Mouse (Mus musculus) liver, adult 2 months (tissue): ENCODE results near the gene Tgm2. TPM values are rescaled to one million over a fixed set of nuclear protein-coding genes. Genes with fewer than 3 reads are reported as not detected.

Experiments used
- DNase-seq: peaks from one replicate; pipeline ENCODE4 v3.0.0-alpha.2; 2011; ENCODE audit warnings: low read depth, low spot score; ENCODE audit errors: extremely low read depth
- H3K27ac ChIP-seq: fragments of 200-500 bp; replicated peaks from 2 replicates; pipeline ENCODE4 v1.5.1; 2012; ENCODE audit warnings: low read depth, mild to moderate bottlenecking, control low read depth, inconsistent platforms, low read length; ENCODE audit not compliant: insufficient read depth
- H3K27me3 ChIP-seq: fragments of 200-500 bp; 2 replicates; pipeline ENCODE4 v1.6.1; 2012; ENCODE audit warnings: mild to moderate bottlenecking, moderate library complexity, low read length, inconsistent platforms; ENCODE audit not compliant: control insufficient read depth, insufficient read depth
- H3K36me3 ChIP-seq: fragments of 200-500 bp; 2 replicates; pipeline ENCODE4 v1.6.1; 2012; ENCODE audit warnings: low read length, inconsistent platforms; ENCODE audit not compliant: control insufficient read depth, insufficient read depth
- H3K4me1 ChIP-seq: fragments of 200-500 bp; 2 replicates; pipeline ENCODE4 v1.6.1; 2011; ENCODE audit warnings: low read length; ENCODE audit not compliant: control insufficient read depth, insufficient read depth
- H3K4me3 ChIP-seq: fragments of 200-500 bp; 2 replicates; pipeline ENCODE4 v1.5.1; 2011; ENCODE audit warnings: low read depth, mild to moderate bottlenecking, control low read depth, low read length, moderate library complexity; ENCODE audit not compliant: insufficient read depth
- H3K79me2 ChIP-seq: fragments of 200-500 bp; 2 replicates; pipeline ENCODE4 v1.6.1; 2012; ENCODE audit warnings: inconsistent platforms, mild to moderate bottlenecking, low read length, moderate library complexity; ENCODE audit not compliant: control insufficient read depth, insufficient read depth
- H3K9ac ChIP-seq: fragments of 200-500 bp; 2 replicates; pipeline ENCODE4 v1.6.1; 2012; ENCODE audit warnings: low read depth, mild to moderate bottlenecking, control low read depth, inconsistent platforms, low read length
- CTCF ChIP-seq: fragments of 200-500 bp; IDR thresholded peaks from 2 replicates; pipeline ENCODE4 v1.5.1; 2011; ENCODE audit warnings: low read depth, low read length, control low read depth
- POLR2A ChIP-seq: fragments of 200-500 bp; IDR thresholded peaks from 2 replicates; pipeline ENCODE4 v1.6.1; 2011; ENCODE audit warnings: low read length, control low read depth; ENCODE audit not compliant: insufficient read depth; ENCODE audit errors: extremely low read depth
- WGBS: fragments of 180-500 bp; shearing (Covaris S2); methylation state at CpG from one replicate; pipeline ENCODE4 v1.1.7; 2018; 5-methylcytosine and 5-hydroxymethylcytosine counted together
- polyA plus RNA-seq: library from polyadenylated mRNA; depleted of rRNA; stranded (reverse); fragments of >200 nt; gene quantifications from 2 replicates; pipeline ENCODE4 v1.2.3, GENCODE M21; 2012
- total RNA-seq: library from RNA; depleted of rRNA; stranded (reverse); fragments of >200 nt; gene quantifications from 2 replicates; pipeline ENCODE4 v1.2.3, GENCODE M21; 2014

Gene Tgm2
- total and polyA plus RNA-seq, 2 experiments, result 68.3 to 91.7 TPM

DNA sequence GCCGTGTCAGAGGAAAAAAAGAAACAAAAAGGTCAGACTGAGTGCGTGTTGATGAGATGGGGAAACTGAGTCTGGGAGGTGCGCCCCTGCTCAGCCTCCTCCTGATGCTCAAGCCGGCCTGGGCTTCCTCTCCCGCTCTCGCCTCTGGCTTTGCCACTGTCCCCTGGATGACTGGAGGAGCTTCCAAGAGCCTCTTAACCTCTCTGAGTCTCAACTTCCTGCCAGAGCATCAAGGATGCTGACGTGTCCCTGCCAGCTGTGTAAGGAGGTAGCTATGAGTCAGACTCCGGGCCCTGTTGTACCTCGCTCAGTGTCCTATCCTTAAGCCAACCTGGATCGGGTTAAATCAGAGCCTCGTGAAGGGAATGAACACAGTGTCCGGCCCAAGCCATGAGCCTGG lies 8.5 kb downstream of the Tgm2 start:
- H3K36me3 ChIP-seq, result peaks cover 7% of the 10 kb centered on the region; the same call in 1 of the 2 replicates

DNA sequence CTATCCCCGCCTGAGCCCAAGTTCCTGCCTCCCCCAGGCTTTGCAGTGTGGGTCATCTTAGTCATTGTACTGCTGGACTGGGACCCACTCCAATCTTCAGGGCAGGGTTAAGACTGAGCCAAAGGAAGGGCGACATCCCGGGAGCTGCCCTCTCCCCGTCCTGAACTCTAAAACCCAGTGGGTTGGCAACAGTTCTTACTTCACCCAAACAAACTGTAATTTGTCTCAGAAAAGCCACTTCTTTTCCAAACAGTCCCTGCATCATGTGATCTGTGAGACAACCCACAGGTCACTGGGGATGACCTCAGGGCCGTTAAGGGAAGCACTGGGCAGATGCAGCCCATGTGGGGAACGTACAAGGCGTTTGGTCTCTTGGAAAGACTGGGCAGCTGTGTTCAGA lies 10.0 kb downstream of the Tgm2 start:
- TF ChIP-seq POLR2A (no peak), CTCF (no peak)
- 5% methylated on average over 7 of the region's 7 CpGs for WGBS
- H3K4me1 ChIP-seq, result peaks cover 31% of the 10 kb centered on the region
- no peaks in the 10 kb centered on the region for H3K27me3 ChIP-seq
- peak overlapping the region; percentile 76 for H3K27ac ChIP-seq
- H3K9ac ChIP-seq, result no peak overlapping the region
- H3K36me3 ChIP-seq, result peaks cover 11% of the 10 kb centered on the region; the same call in 1 of the 2 replicates
- DNase-seq, result peak; percentile 93
- no peaks in the 10 kb centered on the region for H3K79me2 ChIP-seq
- no peak overlapping the region for H3K4me3 ChIP-seq

More for the DNA sequence above, 8.5 kb downstream of the Tgm2 start:
- peak overlapping the region; percentile 18; the same call in 1 of the 2 replicates for H3K27ac ChIP-seq
- H3K4me1 ChIP-seq, result peaks cover 31% of the 10 kb centered on the region
- no peak for DNase-seq
- no peak overlapping the region for H3K4me3 ChIP-seq
- no peak overlapping the region for H3K9ac ChIP-seq
- H3K27me3 ChIP-seq, result no peaks in the 10 kb centered on the region
- WGBS, result 81% methylated on average over 12 of the region's 12 CpGs
- no peaks in the 10 kb centered on the region for H3K79me2 ChIP-seq
- TF ChIP-seq POLR2A (no peak), CTCF (no peak)

DNA sequence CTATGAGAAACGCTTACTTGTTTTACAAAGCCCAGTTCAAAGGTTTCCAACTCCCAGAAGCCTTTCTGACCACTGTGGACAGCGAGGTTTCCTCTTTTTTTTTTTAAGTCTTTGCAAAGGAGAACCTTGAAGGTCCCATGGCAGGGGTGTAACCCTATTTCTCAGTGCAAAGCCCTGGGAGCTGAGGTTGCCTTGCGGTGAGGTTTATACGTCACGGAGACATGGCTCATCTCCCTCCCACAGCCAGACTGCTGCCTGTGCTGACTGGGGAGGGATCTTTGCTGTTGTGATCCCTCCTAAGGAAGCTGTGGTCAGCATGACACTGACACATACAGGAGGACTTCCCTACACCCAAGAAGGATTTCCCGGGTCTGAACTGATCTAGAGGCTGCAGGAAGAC lies 13.2 kb downstream of the Tgm2 start:
- H3K27ac ChIP-seq, result no peak overlapping the region
- no peaks in the 10 kb centered on the region for H3K27me3 ChIP-seq
- peak; percentile 52 for DNase-seq
- H3K4me1 ChIP-seq, result peaks cover 34% of the 10 kb centered on the region
- peaks cover 4% of the 10 kb centered on the region; the same call in 1 of the 2 replicates for H3K79me2 ChIP-seq
- no peak overlapping the region for H3K9ac ChIP-seq
- WGBS, result 73% methylated on average over 6 of the region's 6 CpGs
- no peak for TF ChIP-seq POLR2A
- TF ChIP-seq CTCF, result no peak
- H3K36me3 ChIP-seq, result peaks cover 10% of the 10 kb centered on the region; the same call in 1 of the 2 replicates
- no peak overlapping the region for H3K4me3 ChIP-seq

DNA sequence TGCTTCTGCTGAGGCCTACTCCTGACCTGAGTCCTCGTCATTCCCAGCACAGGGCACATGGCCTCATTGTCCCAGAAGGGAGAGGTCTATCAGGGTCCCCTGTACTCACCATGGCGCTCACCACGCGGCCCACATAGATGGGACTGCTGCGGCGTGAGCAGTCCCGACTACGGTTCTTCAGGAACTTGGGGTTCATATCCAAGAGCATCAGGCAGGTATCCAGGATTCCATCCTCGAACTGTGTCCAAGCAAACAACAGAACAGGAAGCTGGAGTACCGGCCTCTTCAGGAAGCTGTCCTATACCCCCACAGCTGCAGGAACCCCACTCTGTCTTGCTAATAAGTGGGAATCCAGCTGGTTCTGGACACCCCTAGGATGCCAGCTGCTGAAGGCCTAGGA lies 13.9 kb downstream of the Tgm2 start:
- Histone ChIP-seq H3K4me1 (peaks cover 32% of the 10 kb centered on the region), H3K27ac (no peak overlapping the region), H3K4me3 (no peak overlapping the region), H3K9ac (no peak overlapping the region), H3K36me3 (peaks cover 11% of the 10 kb centered on the region; the same call in 1 of the 2 replicates), H3K27me3 (no peaks in the 10 kb centered on the region), H3K79me2 (peaks cover 4% of the 10 kb centered on the region; the same call in 1 of the 2 replicates)
- DNase-seq, result no peak
- 80% methylated on average over 10 of the region's 10 CpGs for WGBS
- TF ChIP-seq CTCF (no peak), POLR2A (no peak)

DNA sequence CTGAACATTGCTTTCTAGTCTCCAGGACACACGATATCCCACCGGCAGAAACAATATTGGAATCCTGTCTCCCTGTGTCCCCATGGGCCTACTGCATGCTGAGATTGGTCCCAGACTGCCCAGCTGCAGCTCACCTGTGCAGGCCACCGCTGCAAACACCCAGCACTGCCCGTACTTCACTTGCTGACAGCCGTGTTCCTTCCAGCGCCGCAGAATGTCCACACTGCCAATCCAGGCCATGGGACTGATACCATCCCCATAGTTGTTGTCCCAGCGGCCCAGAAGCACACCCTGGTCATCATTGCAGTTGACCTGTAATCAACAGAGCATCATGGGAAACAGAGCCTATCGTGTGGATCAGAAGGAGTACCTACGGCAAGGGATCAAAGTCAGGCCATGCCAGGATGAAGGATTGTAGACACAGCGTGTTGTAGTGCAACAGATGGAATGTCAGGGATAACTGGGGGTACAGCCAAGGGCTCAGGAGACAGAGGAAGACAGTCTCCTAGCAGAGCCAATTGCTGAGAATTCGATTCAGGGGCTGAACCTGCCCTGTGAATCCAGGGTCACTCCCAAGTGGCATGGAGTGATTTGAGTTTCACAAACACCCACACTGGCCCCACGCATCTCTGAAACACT lies 14.9 kb downstream of the Tgm2 start:
- WGBS, result 76% methylated on average over 13 of the region's 13 CpGs

DNA sequence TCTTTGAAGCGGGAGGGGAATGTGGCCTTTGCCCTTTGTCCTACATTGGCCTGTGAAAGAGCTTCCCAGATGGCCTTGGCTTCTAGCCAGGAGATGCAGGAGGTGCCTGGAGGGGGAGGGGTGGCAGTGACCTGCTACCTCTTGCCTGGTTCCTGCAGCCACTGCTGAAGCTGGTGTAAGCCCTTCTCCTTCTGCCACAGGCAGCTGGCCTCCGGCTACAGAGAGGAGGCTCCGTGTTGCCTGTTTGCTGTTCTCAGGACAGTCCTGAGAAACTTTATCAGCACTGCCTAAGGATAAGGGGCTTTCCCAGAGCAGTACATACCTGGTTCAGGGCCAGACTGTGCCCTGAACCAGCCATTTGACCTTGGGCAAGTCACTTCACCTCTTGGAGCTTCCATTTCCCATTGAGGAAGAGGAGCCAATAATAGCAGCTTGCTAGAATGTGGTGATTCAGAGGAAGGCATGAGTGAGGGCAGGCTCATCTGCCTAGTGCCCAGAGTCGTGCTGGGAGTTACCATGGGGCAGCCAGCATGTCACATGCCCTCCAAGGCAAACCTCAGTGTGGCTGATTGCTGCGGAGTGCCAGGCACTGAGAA lies 15.7 kb downstream of the Tgm2 start:
- DNase-seq, result peak; percentile 97
- H3K27ac ChIP-seq, result peak overlapping the region; percentile 69
- 10% methylated on average over 5 of the region's 5 CpGs for WGBS

More for the DNA sequence above, 14.9 kb downstream of the Tgm2 start:
- H3K9ac ChIP-seq, result 0 out of 2 replicates have a peak overlapping the region, but pooled peaks have one; percentile 15
- no peak overlapping the region for H3K4me3 ChIP-seq
- H3K79me2 ChIP-seq, result peaks cover 4% of the 10 kb centered on the region; the same call in 1 of the 2 replicates
- no peak for DNase-seq
- peak overlapping the region; percentile 69 for H3K27ac ChIP-seq
- peaks cover 14% of the 10 kb centered on the region for H3K36me3 ChIP-seq
- peaks cover 30% of the 10 kb centered on the region for H3K4me1 ChIP-seq
- no peaks in the 10 kb centered on the region for H3K27me3 ChIP-seq
- TF ChIP-seq POLR2A (no peak), CTCF (no peak)

More for the DNA sequence above, 15.7 kb downstream of the Tgm2 start:
- H3K79me2 ChIP-seq, result peaks cover 4% of the 10 kb centered on the region; the same call in 1 of the 2 replicates
- H3K27me3 ChIP-seq, result no peaks in the 10 kb centered on the region
- H3K4me1 ChIP-seq, result peaks cover 25% of the 10 kb centered on the region
- H3K4me3 ChIP-seq, result no peak overlapping the region
- peaks cover 18% of the 10 kb centered on the region for H3K36me3 ChIP-seq
- H3K9ac ChIP-seq, result no peak overlapping the region
- TF ChIP-seq CTCF (no peak), POLR2A (no peak)
